Mouse (Mus musculus) cerebellum, postnatal 10 days (tissue): ENCODE measurements around the gene Bicral.
"Not testable (repeated sequence)": the region's sequence is repeated elsewhere in the genome, so short reads cannot be mapped to it uniquely, and the experiment has no call there.

Source experiments
- DNase-seq, 2 experiments: peaks; one replicate each; pipeline ENCODE4 v3.0.0; 2021; ENCODE audit warnings: mixed read lengths in 2 of 2

Gene Bicral

GRCm38 (mm10) chr17:46874133-46874532 is 15.9 kb upstream of the Bicral start:
- DNase-seq = no peak

DNA sequence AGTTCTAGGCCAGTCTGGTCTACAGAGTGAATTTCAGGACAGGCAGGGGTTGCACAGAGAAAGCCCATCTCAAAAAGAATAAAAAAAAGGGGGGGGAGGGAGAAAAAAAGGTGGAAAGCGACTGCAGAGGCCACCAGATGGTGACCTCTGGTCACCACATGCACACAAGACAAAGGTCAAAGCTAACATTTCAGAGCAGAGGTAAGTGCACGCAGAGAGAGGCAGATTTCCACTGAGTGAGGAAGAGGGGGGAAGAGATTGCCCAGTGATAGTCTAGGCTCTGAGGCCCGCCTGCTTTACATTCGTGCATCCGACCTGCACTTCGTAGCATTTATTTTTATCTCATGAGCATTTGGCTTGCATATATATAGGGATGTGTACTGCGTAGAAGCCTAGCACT is 14.5 kb upstream of the Bicral start:
- no peak for DNase-seq

DNA sequence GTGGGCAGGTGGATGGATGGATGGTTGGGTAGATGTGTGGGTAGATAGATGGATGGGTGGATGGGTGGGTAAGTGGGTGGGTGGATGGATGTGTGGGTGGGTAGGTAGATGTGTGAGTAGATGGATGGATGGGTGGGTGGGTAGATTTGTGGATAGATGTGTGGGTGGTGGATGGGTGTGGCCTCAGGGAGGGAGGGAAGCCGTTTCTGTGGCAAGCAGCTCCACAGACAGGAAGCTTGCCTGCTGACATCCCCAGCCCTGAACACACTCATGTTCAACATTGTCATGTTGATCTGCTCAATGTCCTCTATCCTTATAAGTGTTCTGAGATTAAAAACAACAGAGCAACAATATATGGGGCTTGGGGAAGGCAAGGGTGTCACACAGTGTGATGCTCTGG is 12.6 kb upstream of the Bicral start:
- no peak for DNase-seq

GRCm38 (mm10) chr17:46870204-46870798 is 12.0 kb upstream of the Bicral start:
- no peak for DNase-seq

DNA sequence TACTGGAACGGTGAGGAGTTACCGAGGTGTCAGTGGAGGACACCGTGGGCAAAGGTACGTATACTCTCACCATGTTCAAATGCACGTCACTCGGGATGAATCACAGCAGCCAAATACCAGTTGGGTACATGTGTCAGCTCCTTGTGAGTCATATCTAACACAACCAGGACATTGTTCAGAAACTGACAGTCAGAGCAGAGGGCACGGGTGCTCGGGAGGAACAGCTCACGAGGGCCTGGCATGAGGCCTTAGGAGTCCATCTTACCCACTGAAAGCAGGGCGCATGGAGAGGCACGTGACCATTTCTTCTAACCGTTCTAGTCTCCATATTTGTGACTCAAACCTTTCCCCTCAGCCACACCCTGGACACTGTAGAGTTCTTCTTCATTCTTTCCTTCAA is 8.6 kb upstream of the Bicral start:
- DNase-seq = no peak

GRCm38 (mm10) chr17:46864566-46865195 is 6.4 kb upstream of the Bicral start:
- DNase-seq = no peak

- peak; percentile 38 to 45 for DNase-seq
Observed at GRCm38 (mm10) chr17:46860120-46860519, 1.8 kb upstream of the Bicral start.

- DNase-seq = peak; percentile 37 to 50
Observed at GRCm38 (mm10) chr17:46858749-46859444, 615 bp upstream of the Bicral start.

DNA sequence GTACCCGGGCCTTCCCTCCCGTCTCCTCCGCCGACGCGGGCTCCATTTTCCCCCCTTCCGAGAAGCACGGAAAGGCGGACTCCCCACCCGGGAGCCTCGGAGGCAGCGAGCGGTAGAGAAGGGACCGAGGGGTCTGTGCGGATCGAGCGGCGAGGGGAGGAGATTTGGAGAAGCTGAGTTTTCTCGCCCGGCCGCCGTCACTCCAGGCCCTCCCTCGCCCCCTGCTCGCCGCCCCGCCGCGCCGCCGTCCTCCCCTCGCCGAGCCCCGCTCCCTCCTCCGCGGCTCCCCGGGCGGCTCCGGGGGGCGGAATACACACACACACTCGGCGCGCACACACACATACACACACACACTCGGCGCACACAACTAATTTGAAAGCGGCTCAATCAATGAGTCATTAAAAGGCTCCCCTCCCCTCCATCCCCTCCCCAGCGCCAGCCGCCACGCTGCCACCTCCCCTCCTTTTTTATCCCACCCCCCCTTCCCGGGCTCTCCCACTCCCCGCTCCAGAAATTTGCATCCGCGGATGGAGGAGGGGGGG is 850 bp downstream of the Bicral start:
- peak; percentile 88 to 91 for DNase-seq

DNA sequence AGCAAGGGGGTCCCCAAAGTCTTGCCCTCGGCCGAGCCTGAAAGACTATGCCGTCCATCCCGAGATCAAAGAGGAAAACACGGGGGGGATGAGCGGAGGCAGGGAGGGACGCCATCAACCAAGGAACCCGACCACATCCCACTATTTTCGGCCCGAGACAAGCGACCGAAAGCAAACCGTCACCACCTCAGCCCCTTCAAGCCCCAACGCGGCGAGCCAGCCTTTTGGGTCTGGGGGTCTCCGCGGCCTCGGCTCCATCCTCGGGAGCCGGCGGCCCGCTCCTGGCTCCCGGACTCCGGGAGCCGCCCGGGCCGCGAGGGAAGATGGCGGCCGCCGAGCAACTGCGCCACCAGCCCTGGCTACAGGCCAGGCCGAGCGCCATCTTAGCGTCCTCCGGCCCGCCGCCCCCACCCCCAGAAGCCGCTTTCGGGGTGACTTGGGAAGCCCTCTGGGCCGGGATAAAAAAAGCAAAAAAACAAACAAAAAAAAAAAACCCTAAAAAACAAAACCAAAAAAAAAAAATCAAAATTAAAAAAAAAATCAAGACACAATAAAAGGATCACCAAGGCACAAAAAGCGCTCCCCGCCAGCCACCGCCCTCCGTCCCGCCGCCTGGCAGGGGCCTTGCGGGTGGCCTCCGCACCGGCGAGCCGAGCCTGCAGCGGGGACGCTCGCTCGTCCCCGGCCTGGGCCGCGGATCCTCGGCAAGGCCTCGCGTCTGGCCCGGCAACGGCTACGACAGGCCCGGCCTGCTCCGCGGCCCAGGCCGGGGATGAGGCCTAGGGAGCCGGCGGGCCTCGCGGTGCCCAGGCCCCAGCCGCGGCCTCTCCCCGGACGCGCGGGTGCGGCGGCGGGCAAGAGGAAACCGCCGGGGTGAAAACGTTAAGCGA is 1.6 kb downstream of the Bicral start:
- DNase-seq = peak; percentile 96

GRCm38 (mm10) chr17:46856107-46856388 is 2.2 kb downstream of the Bicral start:
- DNase-seq = no peak

DNA sequence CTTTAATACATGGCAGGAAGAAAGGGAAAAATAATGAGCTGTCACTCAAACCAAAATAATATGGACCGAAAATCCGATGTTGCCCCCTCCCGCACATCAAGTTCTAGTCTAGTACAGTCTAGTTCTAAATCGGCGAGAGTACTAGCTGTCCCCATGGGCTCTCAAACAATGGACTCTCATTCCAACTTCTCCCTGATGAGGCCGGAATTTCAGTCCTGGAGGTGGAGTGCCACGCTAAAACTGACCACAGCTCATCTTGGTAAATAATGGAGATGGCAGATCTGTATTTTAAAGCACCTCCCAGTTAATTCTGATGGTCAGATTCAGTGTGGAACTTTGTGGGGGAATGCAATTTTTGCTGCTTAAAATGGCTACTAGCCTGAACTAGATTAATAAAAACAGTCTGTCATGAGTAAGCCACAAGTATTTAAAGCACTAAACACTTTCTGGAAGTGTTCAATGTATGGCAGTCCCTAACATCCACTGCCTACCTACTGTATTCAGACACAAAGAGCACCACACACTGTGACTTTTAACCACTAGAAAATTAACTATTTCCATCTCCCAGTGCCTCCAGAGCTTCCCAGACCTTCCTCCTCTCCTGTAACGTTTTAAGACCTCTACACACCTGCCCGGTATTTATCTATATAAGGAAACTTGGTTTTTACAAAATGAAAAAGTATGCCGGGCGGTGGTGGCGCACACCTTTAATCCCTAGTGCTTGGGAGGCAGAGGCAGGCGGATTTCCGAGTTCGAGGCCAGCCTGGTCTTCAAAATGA is 2.8 kb downstream of the Bicral start:
- peak; percentile 44 for DNase-seq

GRCm38 (mm10) chr17:46854640-46855110 is 3.6 kb downstream of the Bicral start:
- DNase-seq = peak; percentile 28 to 38

- no peak for DNase-seq
Observed at GRCm38 (mm10) chr17:46854096-46854495, 4.2 kb downstream of the Bicral start.

- peak; percentile 86 to 90 for DNase-seq
Observed at GRCm38 (mm10) chr17:46853281-46853680, 5.0 kb downstream of the Bicral start.

DNA sequence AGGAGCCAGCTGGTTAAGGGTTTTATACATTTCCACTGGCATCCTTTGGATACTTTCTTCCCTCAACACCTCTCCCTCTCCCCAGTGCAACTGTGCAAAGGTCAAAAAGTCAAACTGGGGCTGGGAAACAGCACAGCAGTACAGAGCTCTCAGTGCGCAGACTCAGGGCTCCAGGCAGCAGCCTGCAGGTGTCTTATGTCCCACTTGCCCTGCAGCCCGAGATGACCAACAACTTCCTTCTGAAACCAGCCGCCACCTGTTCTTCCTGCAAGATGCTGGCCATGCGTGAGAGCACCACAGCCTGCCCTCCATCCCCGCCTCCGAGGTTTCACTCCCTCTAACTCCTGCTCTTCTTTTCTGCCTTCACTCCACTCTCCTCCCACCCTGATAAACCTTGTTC is 5.6 kb downstream of the Bicral start:
- DNase-seq = peak; percentile 46 to 48

DNA sequence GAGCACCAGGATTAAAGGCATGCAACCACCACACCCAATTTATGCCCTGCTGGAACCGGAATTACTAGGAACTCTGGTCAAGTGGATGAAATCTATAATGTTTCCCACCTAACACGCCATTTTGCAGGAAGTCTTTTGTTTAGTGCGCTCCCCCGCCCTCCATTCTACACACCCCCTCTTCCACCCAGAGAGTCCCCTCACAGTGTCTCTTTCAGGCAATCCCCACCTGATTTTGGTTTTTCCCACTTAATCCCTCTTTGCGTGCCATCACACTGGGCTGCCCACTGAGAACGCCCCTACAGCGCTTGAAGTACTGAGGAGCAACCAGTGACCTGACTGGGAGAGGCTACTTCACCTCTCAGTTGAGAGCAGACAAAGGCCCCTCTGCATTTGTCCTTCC is 11.1 kb downstream of the Bicral start:
- DNase-seq = no peak

- DNase-seq = not testable (repeated sequence)
Observed at GRCm38 (mm10) chr17:46846573-46846972, 11.7 kb downstream of the Bicral start.

GRCm38 (mm10) chr17:46845262-46845661 is 13.0 kb downstream of the Bicral start:
- no peak for DNase-seq

DNA sequence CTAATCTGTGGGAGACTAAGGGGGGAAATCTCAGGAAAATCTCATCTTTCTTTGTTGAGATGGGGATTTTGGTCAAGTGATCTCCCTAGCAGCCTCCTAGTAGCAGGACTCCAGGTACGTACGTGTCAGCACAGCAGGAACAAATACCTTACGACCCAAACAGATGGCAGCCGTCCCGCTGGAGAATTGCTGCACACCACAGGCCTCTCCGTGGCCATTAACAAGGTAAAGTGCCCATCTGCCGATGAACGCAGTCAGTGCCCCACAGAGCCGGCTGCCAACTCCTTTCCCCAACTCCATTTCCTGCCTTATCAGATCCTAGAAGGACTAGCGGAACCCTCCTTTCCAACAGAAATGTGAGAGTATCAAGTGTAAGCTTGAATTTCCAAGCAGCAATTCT is 13.5 kb downstream of the Bicral start:
- peak; percentile 76 to 82 for DNase-seq

GRCm38 (mm10) chr17:46843716-46844115 is 14.6 kb downstream of the Bicral start:
- DNase-seq = no peak

- DNase-seq = no peak
Observed at GRCm38 (mm10) chr17:46843022-46843421, 15.3 kb downstream of the Bicral start.
